Mouse (Mus musculus) bone marrow macrophage, adult 2 months (primary cell): ENCODE measurements around the gene Wdr61.

Experiments used
- CTCF ChIP-seq: IDR thresholded peaks from 2 replicates; pipeline ENCODE4 v1.5.1; 2012; ENCODE audit warnings: low read depth, mild to moderate bottlenecking, low read length, moderate library complexity
- POLR2A ChIP-seq: IDR thresholded peaks from 2 replicates; pipeline ENCODE4 v1.6.1; 2012; ENCODE audit warnings: mild to moderate bottlenecking, low read depth, low read length, borderline replicate concordance

GRCm38 (mm10) chr9:54700174-54700475, 34.2 kb downstream of the Wdr61 start:
- no peak for TF ChIP-seq CTCF
- TF ChIP-seq POLR2A: no peak
